Mouse (Mus musculus) hindbrain, embryonic 13.5 days (tissue): ENCODE results near the gene Ltbp2. TPM values are rescaled to one million over a fixed set of nuclear protein-coding genes. Genes with fewer than 3 reads are reported as not detected.

Experiments used
- ATAC-seq: fragments of 200-750 bp; cut with Nextera tagmentation; 2 replicates; pipeline ENCODE4 v1.8.0; 2017; ENCODE audit warnings: moderate TSS enrichment; ENCODE audit not compliant: low FRiP score
- H3K27ac ChIP-seq: fragments of 300-500 bp; sonication (generic); 2 replicates; pipeline ENCODE4 v1.5.1; 2015; ENCODE audit warnings: inconsistent platforms, mild to moderate bottlenecking, moderate library complexity
- H3K27me3 ChIP-seq: fragments of 300-500 bp; sonication (generic); 2 replicates; pipeline ENCODE4 v1.6.1; 2015; ENCODE audit warnings: mild to moderate bottlenecking, inconsistent platforms
- H3K36me3 ChIP-seq: fragments of 300-500 bp; sonication (generic); 2 replicates; pipeline ENCODE4 v1.6.1; 2015; ENCODE audit warnings: mild to moderate bottlenecking, inconsistent platforms
- H3K4me1 ChIP-seq: fragments of 300-500 bp; sonication (generic); replicated peaks from 2 replicates; pipeline ENCODE4 v1.6.1; 2015; ENCODE audit warnings: inconsistent platforms
- H3K4me2 ChIP-seq: fragments of 300-500 bp; sonication (generic); 2 replicates; pipeline ENCODE4 v1.6.1; 2015; ENCODE audit warnings: inconsistent platforms, mild to moderate bottlenecking, moderate library complexity
- H3K4me3 ChIP-seq: fragments of 300-500 bp; sonication (generic); 2 replicates; pipeline ENCODE4 v1.5.1; 2015; ENCODE audit warnings: mild to moderate bottlenecking, inconsistent platforms
- H3K9ac ChIP-seq: fragments of 300-500 bp; sonication (generic); 2 replicates; pipeline ENCODE4 v1.6.1; 2015; ENCODE audit warnings: mild to moderate bottlenecking, inconsistent platforms
- H3K9me3 ChIP-seq: fragments of 300-500 bp; sonication (generic); 2 replicates; pipeline ENCODE4 v1.6.1; 2016; ENCODE audit warnings: inconsistent platforms
- WGBS: fragments of 180-500 bp; shearing (Covaris S2); methylation state at CpG from one replicate; pipeline ENCODE4 v1.1.7; 2015; 5-methylcytosine and 5-hydroxymethylcytosine counted together
- polyA plus RNA-seq: library from polyadenylated mRNA; unstranded; fragments of >200 nt; fragmentation: Nextera tagmentation; extraction: Ambion mirVana; gene quantifications from 2 replicates; pipeline ENCODE4 v1.2.1, GENCODE M21; 2015

Ltbp2 gene
- polyA plus RNA-seq, 1 experiment from 2014 or later = 0.31 TPM

- no peaks in the 10 kb centered on the region for H3K36me3 ChIP-seq
- peak; percentile 60 for ATAC-seq
Measured at GRCm38 (mm10) chr12:84784604-84785381, 91.5 kb downstream of the Ltbp2 start.

GRCm38 (mm10) chr12:84776229-84776628 lies 100.1 kb downstream of the Ltbp2 start:
- Histone ChIP-seq H3K27me3 (no peaks in the 10 kb centered on the region), H3K4me1 (peaks cover 22% of the 10 kb centered on the region)
- ATAC-seq = no peak

More at GRCm38 (mm10) chr12:84784604-84785381, 91.5 kb downstream of the Ltbp2 start:
- H3K4me1 ChIP-seq = peaks cover 5% of the 10 kb centered on the region; the same call in 1 of the 2 replicates
- H3K4me3 ChIP-seq = no peak overlapping the region
- 0 out of 2 replicates have a peak overlapping the region, but pooled peaks have one; percentile 20 for H3K4me2 ChIP-seq
- H3K27ac ChIP-seq = no peak overlapping the region
- H3K27me3 ChIP-seq = no peaks in the 10 kb centered on the region
- H3K9ac ChIP-seq = no peak overlapping the region
- no peaks in the 10 kb centered on the region for H3K9me3 ChIP-seq
- 36% methylated on average over 25 of the region's 25 CpGs for WGBS

GRCm38 (mm10) chr12:84774376-84774775 lies 102.0 kb downstream of the Ltbp2 start:
- peak overlapping the region; percentile 74 for H3K4me3 ChIP-seq
- ATAC-seq = no peak
- no peaks in the 10 kb centered on the region for H3K27me3 ChIP-seq
- WGBS = 82% methylated on average over 6 of the region's 6 CpGs
- H3K9ac ChIP-seq = no peak overlapping the region
- peak overlapping the region; percentile 84 for H3K4me2 ChIP-seq
- H3K36me3 ChIP-seq = peaks cover 3% of the 10 kb centered on the region; the same call in 1 of the 2 replicates
- H3K4me1 ChIP-seq = peaks cover 41% of the 10 kb centered on the region
- H3K27ac ChIP-seq = no peak overlapping the region
- no peaks in the 10 kb centered on the region for H3K9me3 ChIP-seq

More at GRCm38 (mm10) chr12:84776229-84776628, 100.1 kb downstream of the Ltbp2 start:
- Histone ChIP-seq H3K9ac (no peak overlapping the region), H3K4me2 (no peak overlapping the region), H3K36me3 (peaks cover 3% of the 10 kb centered on the region; the same call in 1 of the 2 replicates), H3K9me3 (no peaks in the 10 kb centered on the region), H3K4me3 (no peak overlapping the region), H3K27ac (no peak overlapping the region)

- no peak; the same call in 1 of the 2 replicates for ATAC-seq
- Histone ChIP-seq H3K27me3 (no peaks in the 10 kb centered on the region), H3K36me3 (peaks cover 8% of the 10 kb centered on the region; the same call in 1 of the 2 replicates), H3K4me2 (peak overlapping the region; percentile 84), H3K4me1 (peaks cover 41% of the 10 kb centered on the region), H3K9ac (peak overlapping the region; percentile 91), H3K9me3 (no peaks in the 10 kb centered on the region), H3K27ac (peak overlapping the region; percentile 81), H3K4me3 (peak overlapping the region; percentile 74)
- WGBS = 1% methylated on average over 20 of the region's 20 CpGs
Measured at GRCm38 (mm10) chr12:84773476-84773875, 102.9 kb downstream of the Ltbp2 start.

GRCm38 (mm10) chr12:84772726-84773441 lies 103.4 kb downstream of the Ltbp2 start, which contains the start of the genes Npc2 and Isca2:
Npc2 (minus strand) TSS chr12:84773152.
Isca2 (plus strand) TSS chr12:84773251.
- Histone ChIP-seq H3K4me1 (peaks cover 41% of the 10 kb centered on the region), H3K9me3 (no peaks in the 10 kb centered on the region), H3K4me3 (peak within 1 kb of the TSS; percentile 74), H3K27ac (peak within 1 kb of the TSS; percentile 90), H3K27me3 (no peaks in the 10 kb centered on the region), H3K4me2 (peak within 1 kb of the TSS; percentile 84), H3K36me3 (peaks cover 8% of the 10 kb centered on the region; the same call in 1 of the 2 replicates), H3K9ac (peak within 1 kb of the TSS; percentile 91)
- peak; percentile 99 for ATAC-seq
- WGBS = under 1% methylated on average over 50 of the region's 50 CpGs

DNA sequence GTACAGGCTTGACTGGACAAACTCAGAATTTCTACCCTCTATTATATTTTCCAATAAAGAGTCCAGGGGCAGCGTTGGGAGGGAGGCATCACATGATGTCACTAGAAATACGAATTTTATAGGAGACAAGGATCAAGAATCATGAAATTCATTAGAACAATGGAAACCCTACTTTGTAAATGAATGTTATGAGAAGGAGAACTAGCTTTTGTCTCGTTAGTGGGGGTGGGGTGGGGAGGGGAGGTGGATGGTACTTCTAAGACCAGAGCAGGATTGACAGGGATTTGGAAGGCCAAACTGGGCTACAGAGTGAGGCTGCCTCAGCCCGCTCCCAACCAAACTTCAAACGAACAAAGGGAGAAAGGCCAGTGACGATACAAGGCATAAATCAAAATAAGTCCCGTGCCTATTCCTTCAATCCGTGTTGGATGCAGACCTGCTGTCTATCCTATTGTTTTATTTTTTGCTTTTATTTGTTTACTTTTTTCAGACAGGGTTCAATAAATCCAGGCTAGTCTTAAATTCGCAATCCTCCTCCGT lies 104.3 kb downstream of the Ltbp2 start:
- H3K9me3 ChIP-seq = no peaks in the 10 kb centered on the region
- peaks cover 49% of the 10 kb centered on the region for H3K4me1 ChIP-seq
- no peak for ATAC-seq
- WGBS = 3% methylated on average over 10 of the region's 10 CpGs
- peak overlapping the region; percentile 74 for H3K4me3 ChIP-seq
- peak overlapping the region; percentile 80 for H3K9ac ChIP-seq
- H3K4me2 ChIP-seq = peak overlapping the region; percentile 73
- peak overlapping the region; percentile 90 for H3K27ac ChIP-seq
- H3K36me3 ChIP-seq = peaks cover 8% of the 10 kb centered on the region; the same call in 1 of the 2 replicates
- no peaks in the 10 kb centered on the region for H3K27me3 ChIP-seq

DNA sequence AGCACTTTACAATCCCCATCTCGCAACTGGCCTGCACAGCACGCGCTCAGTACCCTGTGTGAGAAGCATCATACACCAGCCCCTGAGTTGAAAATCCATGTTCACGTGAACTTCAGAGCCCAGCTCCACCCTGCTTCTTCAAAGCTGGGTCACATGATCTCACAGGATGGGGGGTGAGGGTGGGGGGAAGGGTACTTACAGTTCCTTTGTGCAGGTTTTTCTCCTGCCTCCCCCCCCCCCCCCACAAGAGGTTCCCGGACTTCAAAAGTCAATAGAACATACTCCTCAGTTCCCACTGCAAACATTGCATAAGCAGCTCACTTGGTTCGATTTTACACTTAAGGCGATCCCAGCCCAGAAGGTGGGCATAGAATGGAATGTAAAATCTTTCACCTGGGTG lies 106.7 kb downstream of the Ltbp2 start:
- no peaks in the 10 kb centered on the region for H3K27me3 ChIP-seq
- H3K4me2 ChIP-seq = no peak overlapping the region
- H3K9ac ChIP-seq = no peak overlapping the region
- peaks cover 15% of the 10 kb centered on the region for H3K36me3 ChIP-seq
- H3K9me3 ChIP-seq = no peaks in the 10 kb centered on the region
- 84% methylated on average over 7 of the region's 7 CpGs for WGBS
- H3K4me1 ChIP-seq = peaks cover 50% of the 10 kb centered on the region
- H3K4me3 ChIP-seq = no peak overlapping the region
- H3K27ac ChIP-seq = no peak overlapping the region
- ATAC-seq = no peak

DNA sequence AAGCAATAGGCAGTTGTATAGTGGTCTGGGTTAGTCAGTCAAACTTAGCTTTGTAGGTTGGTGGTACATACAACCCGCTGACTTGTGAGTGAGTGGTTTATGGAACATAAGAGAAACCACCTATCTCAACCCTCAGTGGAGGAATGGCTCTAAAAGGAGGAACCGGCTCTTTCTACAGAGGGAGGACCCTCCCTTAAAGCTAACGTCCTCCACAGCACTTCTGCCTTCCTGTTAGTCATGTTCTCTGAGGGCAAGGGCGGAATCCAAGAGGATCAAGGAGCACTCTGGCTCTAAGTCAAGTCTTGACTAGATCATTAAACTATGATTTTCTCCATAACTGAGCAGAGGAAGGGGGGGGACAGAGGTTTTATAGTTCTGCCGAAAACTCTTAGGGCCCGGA lies 108.8 kb downstream of the Ltbp2 start:
- no peaks in the 10 kb centered on the region for H3K27me3 ChIP-seq
- no peak overlapping the region for H3K27ac ChIP-seq
- H3K4me2 ChIP-seq = no peak overlapping the region
- no peaks in the 10 kb centered on the region for H3K9me3 ChIP-seq
- no peak overlapping the region for H3K4me3 ChIP-seq
- H3K4me1 ChIP-seq = peaks cover 39% of the 10 kb centered on the region
- WGBS = 91% methylated on average over 6 of the region's 6 CpGs
- no peak for ATAC-seq
- no peak overlapping the region for H3K9ac ChIP-seq
- peaks cover 35% of the 10 kb centered on the region for H3K36me3 ChIP-seq

DNA sequence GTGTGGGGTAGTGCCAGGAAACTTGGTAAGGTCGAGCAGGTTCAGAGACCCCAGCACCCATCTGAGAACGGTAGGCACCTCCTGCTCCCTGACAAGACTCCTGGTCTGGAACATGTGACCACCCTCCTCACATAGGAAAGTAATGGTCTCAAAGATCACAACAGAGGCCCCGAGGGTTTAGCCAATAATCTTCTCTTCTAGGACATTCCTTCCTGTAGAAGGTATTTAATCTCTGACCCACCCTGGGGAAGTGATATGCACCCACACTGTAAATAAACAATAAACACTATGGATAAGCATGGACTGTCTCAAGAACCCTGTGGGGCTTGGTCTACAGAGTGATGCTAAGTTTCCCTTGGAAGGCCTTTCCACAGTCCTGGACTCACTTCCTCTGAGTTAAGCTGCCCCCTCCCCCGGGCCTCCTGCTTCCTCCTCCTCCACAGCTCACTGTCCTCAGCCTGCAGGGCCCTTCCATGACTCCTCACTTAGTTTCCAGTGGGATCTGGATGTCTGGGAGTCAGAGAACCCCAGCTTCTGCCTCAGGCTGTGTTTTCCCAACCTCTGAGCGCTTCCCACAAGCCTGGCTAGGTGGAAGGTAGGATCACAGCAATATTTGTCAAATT lies 110.1 kb downstream of the Ltbp2 start:
- Histone ChIP-seq H3K36me3 (peaks cover 36% of the 10 kb centered on the region), H3K27me3 (no peaks in the 10 kb centered on the region), H3K27ac (no peak overlapping the region), H3K4me1 (peaks cover 29% of the 10 kb centered on the region), H3K9ac (no peak overlapping the region), H3K4me2 (no peak overlapping the region), H3K9me3 (no peaks in the 10 kb centered on the region), H3K4me3 (no peak overlapping the region)
- ATAC-seq = no peak
- 89% methylated on average over 5 of the region's 5 CpGs for whole genome bisulfite sequencing

DNA sequence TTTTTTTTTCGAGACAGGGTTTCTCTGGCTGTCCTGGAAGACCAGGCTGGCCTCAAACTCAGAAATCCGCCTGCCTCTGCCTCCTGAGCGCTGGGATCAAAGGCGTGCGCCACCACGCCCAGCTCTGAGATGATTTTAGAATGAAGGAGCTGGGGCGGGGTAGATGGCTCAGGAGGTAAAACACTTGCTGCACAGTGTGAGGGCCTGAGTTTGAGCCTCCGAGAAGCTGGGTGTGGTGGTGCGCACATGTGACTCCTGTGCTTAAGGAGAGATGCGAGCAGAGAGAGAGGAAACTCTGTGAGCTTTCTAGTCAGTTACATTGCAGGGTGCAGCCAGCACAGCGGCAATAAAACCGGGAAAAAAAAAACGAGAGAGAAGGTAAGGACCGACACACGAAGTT lies 110.8 kb downstream of the Ltbp2 start:
- no peak overlapping the region for H3K27ac ChIP-seq
- no peak overlapping the region for H3K9ac ChIP-seq
- ATAC-seq = no peak
- H3K27me3 ChIP-seq = no peaks in the 10 kb centered on the region
- H3K4me1 ChIP-seq = peaks cover 22% of the 10 kb centered on the region
- WGBS = 92% methylated on average over 15 of the region's 15 CpGs
- H3K9me3 ChIP-seq = no peaks in the 10 kb centered on the region
- H3K36me3 ChIP-seq = peaks cover 43% of the 10 kb centered on the region
- H3K4me3 ChIP-seq = no peak overlapping the region
- H3K4me2 ChIP-seq = no peak overlapping the region

GRCm38 (mm10) chr12:84764756-84765155 lies 111.6 kb downstream of the Ltbp2 start:
- no peak overlapping the region for H3K27ac ChIP-seq
- H3K4me2 ChIP-seq = no peak overlapping the region
- 86% methylated on average over 7 of the region's 7 CpGs for WGBS
- H3K4me3 ChIP-seq = no peak overlapping the region
- no peak for ATAC-seq
- no peaks in the 10 kb centered on the region for H3K9me3 ChIP-seq
- H3K4me1 ChIP-seq = peaks cover 15% of the 10 kb centered on the region
- H3K9ac ChIP-seq = no peak overlapping the region
- H3K27me3 ChIP-seq = no peaks in the 10 kb centered on the region
- peaks cover 49% of the 10 kb centered on the region for H3K36me3 ChIP-seq
